Mouse (Mus musculus) bone marrow macrophage, adult 2 months (primary cell): Measurements from ENCODE around the gene Anapc7.

Experiments used
- CTCF ChIP-seq: IDR thresholded peaks from 2 replicates; pipeline ENCODE4 v1.5.1; 2012; ENCODE audit warnings: low read depth, mild to moderate bottlenecking, low read length, moderate library complexity
- POLR2A ChIP-seq: IDR thresholded peaks from 2 replicates; pipeline ENCODE4 v1.6.1; 2012; ENCODE audit warnings: mild to moderate bottlenecking, low read depth, low read length, borderline replicate concordance

DNA sequence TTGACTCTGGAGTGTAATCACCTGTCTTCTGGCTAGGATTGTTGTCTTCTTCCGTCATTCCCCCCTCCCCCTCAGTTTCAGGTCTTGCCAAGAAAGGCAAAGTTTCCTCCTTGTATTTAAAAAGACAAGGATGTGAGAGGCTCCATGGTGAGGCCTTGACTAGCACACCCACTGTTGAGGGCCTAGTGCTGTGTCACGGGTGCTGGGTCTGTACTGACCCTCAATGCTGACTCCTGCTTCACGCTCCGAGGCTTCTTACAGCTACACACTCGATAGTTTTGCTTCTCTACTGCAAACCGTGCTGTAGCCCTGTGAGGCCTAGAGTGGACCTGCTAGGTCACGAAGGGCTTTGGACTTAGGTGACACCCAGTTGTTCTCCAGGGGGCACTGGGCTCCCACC lies 30.7 kb downstream of the Anapc7 start:
- TF ChIP-seq CTCF (no peak), POLR2A (no peak)
